Mouse (Mus musculus) MEL (cell line): ENCODE measurements around the gene Fev.

Source experiments
- CTCF ChIP-seq, 3 experiments: IDR thresholded peaks in 2 of 3; conservative IDR thresholded peaks in 1 of 3; 2 replicates each; pipeline ENCODE4 v1.5.1; 2011 to 2012; ENCODE audit warnings: low read length in 3 of 3, low read depth in 2 of 3, mild to moderate bottlenecking in 2 of 3, improper control_type of control experiment in 1 of 3, inconsistent platforms in 1 of 3, mixed read lengths in 1 of 3, moderate library complexity in 1 of 3; ENCODE audit not compliant: control insufficient read depth in 1 of 3, insufficient read depth in 1 of 3, poor library complexity in 1 of 3, severe bottlenecking in 1 of 3
- E2F4 ChIP-seq: IDR thresholded peaks from 2 replicates; pipeline ENCODE4 v1.6.1; 2011; ENCODE audit warnings: low read depth, low read length, improper control_type of control experiment, borderline replicate concordance
- EP300 ChIP-seq, 2 experiments: IDR thresholded peaks; 2 replicates each; pipeline ENCODE4 v1.6.1; 2011; ENCODE audit warnings: improper control_type of control experiment in 2 of 2, low read length in 2 of 2, low read depth in 1 of 2, mild to moderate bottlenecking in 1 of 2
- GATA1 ChIP-seq: IDR thresholded peaks from 2 replicates; pipeline ENCODE4 v1.6.1; 2011; ENCODE audit warnings: low read depth, low read length, improper control_type of control experiment
- HCFC1 ChIP-seq: IDR thresholded peaks from 2 replicates; pipeline ENCODE4 v1.6.1; 2012; ENCODE audit warnings: low read depth, mild to moderate bottlenecking, inconsistent platforms, low read length, improper control_type of control experiment, moderate library complexity
- MEF2A ChIP-seq: IDR thresholded peaks from 2 replicates; pipeline ENCODE4 v1.6.1; 2014; ENCODE audit warnings: low read depth, mild to moderate bottlenecking, inconsistent platforms, low read length, improper control_type of control experiment; ENCODE audit not compliant: poor library complexity, insufficient replicate concordance, severe bottlenecking; ENCODE audit errors: extremely low read depth
- MYB ChIP-seq: IDR thresholded peaks from 2 replicates; pipeline ENCODE4 v1.6.1; 2011; ENCODE audit warnings: mild to moderate bottlenecking, low read depth, low read length, improper control_type of control experiment
- POLR2A ChIP-seq, 2 experiments: IDR thresholded peaks; 2 replicates each; pipeline ENCODE4 v1.6.1; 2011 to 2012; ENCODE audit warnings: low read length in 2 of 2, mild to moderate bottlenecking in 2 of 2, control low read depth in 1 of 2, improper control_type of control experiment in 1 of 2, low read depth in 1 of 2, moderate library complexity in 1 of 2; ENCODE audit not compliant: control insufficient read depth in 1 of 2, insufficient read depth in 1 of 2, poor library complexity in 1 of 2
- POLR2AphosphoS2 ChIP-seq: IDR thresholded peaks from 2 replicates; pipeline ENCODE4 v1.6.1; 2011; ENCODE audit warnings: low read length, improper control_type of control experiment
- POLR2AphosphoS5 ChIP-seq: IDR thresholded peaks from 2 replicates; pipeline ENCODE4 v1.6.1; 2012; ENCODE audit warnings: low read depth, borderline replicate concordance, mild to moderate bottlenecking, inconsistent platforms, low read length, moderate library complexity, mixed read lengths
- RAD21 ChIP-seq: IDR thresholded peaks from 2 replicates; pipeline ENCODE4 v1.6.1; 2011; ENCODE audit warnings: mild to moderate bottlenecking, low read depth, low read length, improper control_type of control experiment
- SIN3A ChIP-seq: IDR thresholded peaks from 2 replicates; pipeline ENCODE4 v1.6.1; 2012; ENCODE audit warnings: low read length, improper control_type of control experiment, inconsistent platforms
- TAL1 ChIP-seq: IDR thresholded peaks from 2 replicates; pipeline ENCODE4 v1.6.1; 2012; ENCODE audit warnings: mild to moderate bottlenecking, inconsistent platforms, low read length, moderate library complexity, mixed read lengths
- TCF12 ChIP-seq: IDR thresholded peaks from 2 replicates; pipeline ENCODE4 v1.6.1; 2014; ENCODE audit warnings: low read depth, mild to moderate bottlenecking, inconsistent platforms, low read length, improper control_type of control experiment, moderate library complexity

DNA sequence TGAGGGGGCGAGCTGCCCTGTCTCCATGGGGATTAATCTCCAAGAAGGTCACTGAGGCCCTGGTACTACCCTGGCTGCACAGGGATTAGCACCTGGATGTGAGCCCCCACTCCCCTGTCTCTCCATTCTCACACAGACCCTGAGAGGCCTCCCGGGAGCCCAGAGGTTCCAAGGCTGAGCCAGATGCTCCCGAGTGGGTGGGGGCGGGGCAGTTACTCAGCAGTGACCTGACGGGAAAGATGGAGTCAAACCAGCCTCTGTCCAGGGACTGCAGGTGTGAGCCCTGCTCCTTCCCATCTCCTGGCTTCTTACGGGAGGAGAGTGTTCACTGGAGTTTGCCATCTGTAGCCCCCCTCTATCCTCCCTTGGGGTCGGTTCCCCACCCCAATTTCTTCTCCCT lies 12.8 kb upstream of the Fev start:
- TF ChIP-seq POLR2A (IDR thresholded peaks at IDR 0.05; ENCODE audit: control insufficient read depth in 1 of 2, insufficient read depth in 1 of 2, low read depth in 1 of 2, low read length in 2 of 2, poor library complexity in 1 of 2) (no peak), HCFC1 (no peak), POLR2AphosphoS2 (no peak), CTCF (IDR thresholded peaks at IDR 0.05 in 2 of 3, conservative IDR thresholded peaks at IDR 0.05 in 1 of 3; ENCODE audit: control insufficient read depth in 1 of 3, insufficient read depth in 1 of 3, low read depth in 2 of 3, low read length in 3 of 3, poor library complexity in 1 of 3, severe bottlenecking in 1 of 3) (no peak), EP300 (IDR thresholded peaks at IDR 0.05; ENCODE audit: low read depth in 1 of 2, low read length in 2 of 2) (no peak), GATA1 (no peak), POLR2AphosphoS5 (no peak), RAD21 (no peak), SIN3A (no peak), TCF12 (no peak), MEF2A (no peak), TAL1 (no peak), E2F4 (no peak), MYB (no peak)
